9 mouse cellular contexts compared by ENCODE assay signal in genomic region chr6:45059091-45059490, GRCm38 (mm10). TPM values are rescaled to one million over a fixed set of nuclear protein-coding genes. Genes with fewer than 3 reads are reported as not detected.
DNase-seq lines count a peak whose midpoint lies in the region; ATAC-seq lines count a peak whose summit lies in the region.
"Had no signal": no experiment of that assay in that cellular context is flagged by ENCODE, and none has a peak within 500 bp of the region (broad histone marks: within the 10 kb centered on the region; RNA-seq: fewer than 3 reads in every experiment).

Cntnap2 (plus strand) TSS chr6:45059357.

- no peak within 1 kb of the TSS for H3K9ac ChIP-seq in intestine, embryonic 16.5 days (ENCODE audit: low read depth, low read length)
- H3K9ac ChIP-seq in intestine, embryonic 15.5 days = no peak within 1 kb of the TSS
- peak within 1 kb of the TSS; percentile 71 for H3K9ac ChIP-seq in hindbrain, embryonic 14.5 days
- H3K9ac ChIP-seq: liver, embryonic 15.5 days had no signal

- H3K4me3 ChIP-seq in intestine, embryonic 16.5 days (ENCODE audit: low read length) = no peak within 1 kb of the TSS
- no peak within 1 kb of the TSS for H3K4me3 ChIP-seq in intestine, embryonic 15.5 days (replicated peaks)
- H3K4me3 ChIP-seq in hindbrain, embryonic 14.5 days (replicated peaks; ENCODE audit: low read length) = peak within 1 kb of the TSS; percentile 59
- H3K4me3 ChIP-seq: liver, embryonic 15.5 days had no signal

- H3K36me3 ChIP-seq in intestine, embryonic 16.5 days (ENCODE audit: control insufficient read depth, insufficient read depth, low read length) = no peaks in the 10 kb centered on the region
- H3K36me3 ChIP-seq in intestine, embryonic 15.5 days = no peaks in the 10 kb centered on the region
- H3K36me3 ChIP-seq in hindbrain, embryonic 14.5 days (replicated peaks; ENCODE audit: control insufficient read depth, insufficient read depth) = no peaks in the 10 kb centered on the region
- H3K36me3 ChIP-seq: liver, embryonic 15.5 days had no signal

- 10% methylated on average over 8 of the region's 8 CpGs for WGBS in intestine, embryonic 16.5 days
- 12% methylated on average over 8 of the region's 8 CpGs for WGBS in intestine, embryonic 15.5 days
- 14% methylated on average over 7 of the region's 8 CpGs for WGBS in hindbrain, embryonic 14.5 days

- H3K27me3 ChIP-seq in intestine, embryonic 16.5 days (replicated peaks; ENCODE audit: control insufficient read depth, insufficient read depth, low read length) = 0 out of 2 replicates have a peak, but pooled peaks cover 3% of the 10 kb centered on the region
- H3K27me3 ChIP-seq in intestine, embryonic 15.5 days (replicated peaks) = no peaks in the 10 kb centered on the region
- no peaks in the 10 kb centered on the region for H3K27me3 ChIP-seq in hindbrain, embryonic 14.5 days (ENCODE audit: control insufficient read depth, insufficient read depth, low read length)
- H3K27me3 ChIP-seq: liver, embryonic 15.5 days had no signal

- ATAC-seq in intestine, embryonic 16.5 days = peak; percentile 65; the same call in 1 of the 2 replicates
- ATAC-seq in intestine, embryonic 15.5 days = no peak
- peak; percentile 77 for ATAC-seq in hindbrain, embryonic 14.5 days (ENCODE audit: low FRiP score)
- ATAC-seq in monocyte, adult 5-6 weeks (replicated peaks; ENCODE audit: insufficient number of reproducible peaks, low FRiP score, low TSS enrichment, poor library complexity, severe bottlenecking) = no peak

- peak; percentile 79 for DNase-seq in adrenal gland, postnatal 14 days
- DNase-seq in embryo, embryonic 9.5 days (ENCODE audit: extremely low spot score) = peak; percentile 72
- DNase-seq in hindbrain, embryonic 14.5 days (ENCODE audit: low spot score) = peak; percentile 78
- peak; percentile 62 for DNase-seq in left cerebral cortex, postnatal 4 days
- DNase-seq in ovary, adult 18-20 months (ENCODE audit: low spot score) = peak; percentile 1

- no peak within 1 kb of the TSS for H3K27ac ChIP-seq in intestine, embryonic 16.5 days (ENCODE audit: low read length)
- no peak within 1 kb of the TSS for H3K27ac ChIP-seq in intestine, embryonic 15.5 days
- peak within 1 kb of the TSS; percentile 93 for H3K27ac ChIP-seq in hindbrain, embryonic 14.5 days
- H3K27ac ChIP-seq: liver, embryonic 15.5 days had no signal

- no peak within 1 kb of the TSS for H3K4me2 ChIP-seq in intestine, embryonic 16.5 days (ENCODE audit: low read depth, low read length)
- no peak within 1 kb of the TSS for H3K4me2 ChIP-seq in intestine, embryonic 15.5 days (replicated peaks)
- peak within 1 kb of the TSS; percentile 60 for H3K4me2 ChIP-seq in hindbrain, embryonic 14.5 days (replicated peaks)
- H3K4me2 ChIP-seq: liver, embryonic 15.5 days had no signal

- H3K9me3 ChIP-seq in intestine, embryonic 16.5 days (ENCODE audit: control insufficient read depth, low read length) = no peaks in the 10 kb centered on the region
- no peaks in the 10 kb centered on the region for H3K9me3 ChIP-seq in intestine, embryonic 15.5 days
- H3K9me3 ChIP-seq in hindbrain, embryonic 14.5 days (ENCODE audit: control insufficient read depth, low read length) = no peaks in the 10 kb centered on the region
- H3K9me3 ChIP-seq: liver, embryonic 15.5 days had no signal

- intact Hi-C loops in left cerebral cortex, postnatal 4 days (cut with DNase I) = loop anchor here (5.0 kb wide), 1 partner anchor 1903 kb away; no protein-coding TSS in a partner anchor

- H3K4me1 ChIP-seq in intestine, embryonic 16.5 days (ENCODE audit: control insufficient read depth, insufficient read depth, low read length) = no peaks in the 10 kb centered on the region
- no peaks in the 10 kb centered on the region for H3K4me1 ChIP-seq in intestine, embryonic 15.5 days (replicated peaks)
- H3K4me1 ChIP-seq in hindbrain, embryonic 14.5 days (replicated peaks; ENCODE audit: control insufficient read depth, insufficient read depth, low read length) = no peaks in the 10 kb centered on the region; the same call in 1 of the 2 replicates
- H3K4me1 ChIP-seq: liver, embryonic 15.5 days had no signal

RNA-seq across cellular contexts. Expression of gene Cntnap2, which starts in this region (rescaled TPM):
- polyA plus RNA-seq in intestine, embryonic 16.5 days (2015; fragmentation: Nextera tagmentation; extraction: Ambion mirVana) = 0.89 and 1.7 TPM in 2 replicates
- 1.3 and 1.7 TPM in 2 replicates for polyA plus RNA-seq in intestine, embryonic 15.5 days (2015; fragmentation: Nextera tagmentation; extraction: Ambion mirVana)
- 1.2 and 1.3 TPM in 2 replicates for total RNA-seq in adrenal gland, postnatal 14 days (2021)
- 45.4 and 46.6 TPM in 2 replicates for polyA plus RNA-seq in hindbrain, embryonic 14.5 days (2014; fragmentation: Nextera tagmentation; extraction: Ambion mirVana)
- 100 to 1,000 TPM; 100 to 104 TPM for total RNA-seq in left cerebral cortex, postnatal 4 days (2021)
- not detected in 3 replicates for total RNA-seq in monocyte, adult 5-6 weeks (2017)

Comparison
In these comparisons a context has a peak if more than half of its experiments do, and no peak if none do; other contexts are left out.
1. RNA of gene Cntnap2 (total RNA-seq): 100 to 104 TPM in left cerebral cortex, postnatal 4 days; 1.2 to 1.3 TPM in adrenal gland, postnatal 14 days and not detected in monocyte, adult 5-6 weeks; every median in the first group is over 10 times any median in the second.
2. RNA of gene Cntnap2 (polyA plus RNA-seq): 45.4 to 46.6 TPM in hindbrain, embryonic 14.5 days; 0.89 to 1.7 TPM in intestine, embryonic 16.5 days and 1.3 to 1.7 TPM in intestine, embryonic 15.5 days; every median in the first group is over 10 times any median in the second.
3. ATAC-seq: peak in intestine, embryonic 16.5 days (single experiment) and hindbrain, embryonic 14.5 days (single experiment); none in intestine, embryonic 15.5 days (single experiment) and monocyte, adult 5-6 weeks (single experiment).
4. DNase-seq: peak in every context shown above with its lines; median percentile 79 in adrenal gland, postnatal 14 days; 78 in hindbrain, embryonic 14.5 days; 72 in embryo, embryonic 9.5 days; 62 in left cerebral cortex, postnatal 4 days; 1 in ovary, adult 18-20 months.